Mouse (Mus musculus) liver, embryonic 11.5 days (tissue): ENCODE measurements around the gene Cox6b1. TPM values are rescaled to one million over a fixed set of nuclear protein-coding genes. Genes with fewer than 3 reads are reported as not detected.
A peak's percentile ranks its signal among the peaks of the same experiment; 100 is the strongest.

Experiments
- ATAC-seq: fragments of 200-750 bp; cut with Nextera tagmentation; replicated peaks from 2 replicates; pipeline ENCODE4 v1.8.0; 2017; ENCODE audit warnings: moderate number of reproducible peaks, mild to moderate bottlenecking, moderate TSS enrichment, moderate library complexity; ENCODE audit not compliant: low FRiP score
- DNase-seq: peaks from one replicate; pipeline ENCODE4 v3.0.0-alpha.2; 2017; ENCODE audit warnings: low spot score
- H3K27ac ChIP-seq: fragments of 300-500 bp; sonication (generic); 2 replicates; pipeline ENCODE4 v1.5.1; 2014; ENCODE audit warnings: mild to moderate bottlenecking, low read depth, low read length, control low read depth
- H3K27me3 ChIP-seq: fragments of 300-500 bp; sonication (generic); replicated peaks from 2 replicates; pipeline ENCODE4 v1.6.1; 2014; ENCODE audit warnings: low read length, mixed read lengths; ENCODE audit not compliant: control insufficient read depth, insufficient read depth
- H3K36me3 ChIP-seq: fragments of 300-500 bp; sonication (generic); 2 replicates; pipeline ENCODE4 v1.6.1; 2014; ENCODE audit warnings: mild to moderate bottlenecking, low read length, moderate library complexity, mixed read lengths; ENCODE audit not compliant: control insufficient read depth, insufficient read depth
- H3K4me1 ChIP-seq: fragments of 300-500 bp; sonication (generic); replicated peaks from 2 replicates; pipeline ENCODE4 v1.6.1; 2014; ENCODE audit warnings: low read length, mixed read lengths; ENCODE audit not compliant: control insufficient read depth, insufficient read depth
- H3K4me2 ChIP-seq: fragments of 300-500 bp; sonication (generic); 2 replicates; pipeline ENCODE4 v1.6.1; 2014; ENCODE audit warnings: mild to moderate bottlenecking, control low read depth, moderate library complexity
- H3K4me3 ChIP-seq: fragments of 300-500 bp; sonication (generic); 2 replicates; pipeline ENCODE4 v1.5.1; 2014; ENCODE audit warnings: low read depth, low read length, control low read depth
- H3K9ac ChIP-seq: fragments of 300-500 bp; sonication (generic); 2 replicates; pipeline ENCODE4 v1.6.1; 2014; ENCODE audit warnings: low read depth, low read length, control low read depth
- H3K9me3 ChIP-seq: fragments of 300-500 bp; sonication (generic); 2 replicates; pipeline ENCODE4 v1.6.1; 2016; ENCODE audit warnings: low read length, inconsistent platforms, mixed read lengths; ENCODE audit not compliant: control insufficient read depth
- WGBS: fragments of 180-500 bp; shearing (Covaris S2); extraction: QIAGEN DNeasy Blood & Tissue Kit; methylation state at CpG from one replicate; pipeline ENCODE4 v1.1.7; 2014; 5-methylcytosine and 5-hydroxymethylcytosine counted together
- polyA plus RNA-seq: library from polyadenylated mRNA; unstranded; fragments of >200 nt; fragmentation: Nextera tagmentation; extraction: Ambion mirVana; gene quantifications from 2 replicates; pipeline ENCODE4 v1.2.1, GENCODE M21; 2014

Cox6b1 gene
- polyA plus RNA-seq, 1 experiment from 2014 or later: 909 TPM

DNA sequence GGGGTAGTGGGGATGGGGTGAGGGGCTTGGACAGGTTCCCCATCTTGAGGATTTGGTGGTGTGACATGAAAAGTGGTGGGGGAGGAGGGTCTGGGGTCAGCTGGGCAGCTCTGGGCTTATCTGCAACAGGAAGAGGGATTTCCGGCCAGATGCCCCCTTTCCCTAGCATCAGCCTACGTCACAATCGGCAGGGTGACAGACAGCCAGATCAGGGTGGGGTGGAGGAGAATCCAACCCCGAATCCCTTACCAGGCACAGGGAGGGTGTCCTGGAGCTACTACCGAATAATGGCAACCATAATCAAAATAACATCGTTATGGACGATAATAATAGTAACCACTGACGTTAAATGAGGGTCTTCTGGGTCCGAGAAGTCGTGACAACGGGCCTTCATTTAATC is 10.4 kb upstream of the Cox6b1 start:
- H3K27me3 ChIP-seq: peaks cover 42% of the 10 kb centered on the region
- 0 out of 2 replicates have a peak overlapping the region, but pooled peaks have one; percentile 5 for H3K9ac ChIP-seq
- H3K36me3 ChIP-seq: peaks cover 7% of the 10 kb centered on the region; the same call in 1 of the 2 replicates
- no peak for DNase-seq
- H3K4me2 ChIP-seq: peak overlapping the region; percentile 68
- H3K27ac ChIP-seq: no peak overlapping the region
- H3K9me3 ChIP-seq: no peaks in the 10 kb centered on the region
- no peak; the same call in 1 of the 2 replicates for ATAC-seq
- 19% methylated on average over 11 of the region's 11 CpGs for WGBS
- no peak overlapping the region for H3K4me3 ChIP-seq
- peaks cover 21% of the 10 kb centered on the region; the same call in 1 of the 2 replicates for H3K4me1 ChIP-seq

DNA sequence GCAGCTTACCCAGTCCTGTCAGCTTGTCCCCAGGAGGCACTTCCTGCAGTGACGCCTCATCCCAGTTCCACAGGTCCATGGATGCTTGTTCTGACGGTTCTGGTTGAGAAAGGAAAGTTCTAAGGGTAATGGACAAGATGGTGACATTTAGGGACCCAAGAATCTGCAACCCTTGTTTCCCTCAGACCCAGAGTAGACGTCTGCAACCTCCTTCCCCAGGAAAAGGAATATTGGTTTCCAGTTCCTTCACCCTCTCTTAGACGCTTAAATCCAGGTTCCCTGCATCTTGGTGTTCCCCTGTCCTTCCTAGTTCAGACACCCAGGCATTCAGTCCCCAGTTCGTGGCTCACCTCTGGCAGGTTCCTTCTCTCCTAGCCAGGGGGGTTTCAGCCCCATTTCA is 9.8 kb upstream of the Cox6b1 start, which contains the start of gene Etv2:
Gene Etv2 (minus strand): TSS at position 101 of the 400 bp plus-strand sequence.
- Histone ChIP-seq H3K27ac (no peak within 1 kb of the TSS), H3K4me3 (peak within 1 kb of the TSS; percentile 38), H3K4me2 (peak within 1 kb of the TSS; percentile 68), H3K9ac (0 out of 2 replicates have a peak within 1 kb of the TSS, but pooled peaks have one; percentile 5), H3K4me1 (peaks cover 21% of the 10 kb centered on the region; the same call in 1 of the 2 replicates), H3K9me3 (no peaks in the 10 kb centered on the region), H3K27me3 (peaks cover 42% of the 10 kb centered on the region), H3K36me3 (peaks cover 3% of the 10 kb centered on the region; the same call in 1 of the 2 replicates)
- DNase-seq: no peak
- no peak for ATAC-seq
- WGBS: 5% methylated on average over 5 of the region's 5 CpGs

DNA sequence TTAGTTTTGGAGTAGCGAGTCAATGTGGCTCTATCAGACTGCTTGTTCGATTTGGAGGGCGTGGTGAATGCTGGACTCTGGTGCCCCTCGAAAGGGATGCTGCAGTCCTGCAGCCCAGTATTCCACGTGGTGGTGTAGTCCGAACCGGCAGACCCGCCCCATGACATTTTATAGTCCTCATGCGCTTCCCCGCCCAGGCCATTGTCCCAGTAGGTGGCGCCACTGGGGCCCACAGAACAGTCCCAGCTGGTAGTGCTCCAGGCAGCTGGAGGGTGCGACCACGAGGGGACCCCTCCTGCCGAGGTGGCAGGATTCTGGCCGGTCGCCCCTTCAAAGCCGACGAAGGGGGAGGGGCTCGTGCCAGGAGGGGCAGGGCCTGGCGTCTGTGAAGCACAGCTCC is 8.7 kb upstream of the Cox6b1 start:
- peak overlapping the region; percentile 38 for H3K4me3 ChIP-seq
- ATAC-seq (peak; percentile 72), DNase-seq (peak; percentile 80)
- H3K9ac ChIP-seq: no peak overlapping the region
- no peak overlapping the region for H3K27ac ChIP-seq
- no peaks in the 10 kb centered on the region for H3K9me3 ChIP-seq
- 2% methylated on average over 20 of the region's 20 CpGs for WGBS
- peaks cover 42% of the 10 kb centered on the region for H3K27me3 ChIP-seq
- H3K4me1 ChIP-seq: peaks cover 21% of the 10 kb centered on the region; the same call in 1 of the 2 replicates
- no peaks in the 10 kb centered on the region for H3K36me3 ChIP-seq
- H3K4me2 ChIP-seq: peak overlapping the region; percentile 68

DNA sequence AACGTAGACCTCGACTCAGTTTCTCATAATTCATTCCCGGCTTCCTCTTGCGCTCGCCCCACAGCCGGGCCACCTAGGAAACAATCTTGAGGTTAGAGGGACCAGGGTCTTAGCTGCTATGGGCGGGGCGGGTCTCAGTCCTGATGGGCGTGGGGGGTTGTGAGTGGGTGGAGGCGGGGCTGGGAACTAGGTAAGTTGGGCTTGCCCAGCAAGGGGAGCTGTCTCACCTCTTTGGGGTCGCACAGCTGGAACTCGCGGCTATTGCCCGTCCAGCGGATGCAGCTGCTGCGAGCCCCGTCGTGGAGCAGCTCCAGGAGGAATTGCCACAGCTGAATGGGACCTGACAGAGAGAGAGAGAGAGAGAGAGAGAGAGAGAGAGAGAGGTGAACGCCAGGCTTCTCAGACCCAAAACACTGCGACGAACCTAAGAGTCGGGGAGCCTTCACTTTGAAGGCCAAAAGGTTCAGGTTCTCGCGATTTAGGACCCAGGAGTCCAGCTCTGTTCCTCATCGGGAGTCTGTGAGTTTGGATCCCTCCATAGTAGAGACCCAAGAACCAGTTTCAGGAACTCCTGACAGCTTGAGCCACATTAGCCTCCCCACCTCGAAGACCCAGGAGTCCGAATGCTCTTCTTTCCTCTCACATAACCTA is 7.9 kb upstream of the Cox6b1 start:
- peaks cover 17% of the 10 kb centered on the region; the same call in 1 of the 2 replicates for H3K4me1 ChIP-seq
- ATAC-seq: no peak
- no peaks in the 10 kb centered on the region for H3K9me3 ChIP-seq
- H3K4me3 ChIP-seq: no peak overlapping the region
- no peak for DNase-seq
- peak overlapping the region; percentile 68 for H3K4me2 ChIP-seq
- WGBS: 18% methylated on average over 27 of the region's 27 CpGs
- H3K36me3 ChIP-seq: no peaks in the 10 kb centered on the region
- peaks cover 42% of the 10 kb centered on the region for H3K27me3 ChIP-seq
- no peak overlapping the region; the same call in 1 of the 2 replicates for H3K9ac ChIP-seq
- no peak overlapping the region for H3K27ac ChIP-seq

DNA sequence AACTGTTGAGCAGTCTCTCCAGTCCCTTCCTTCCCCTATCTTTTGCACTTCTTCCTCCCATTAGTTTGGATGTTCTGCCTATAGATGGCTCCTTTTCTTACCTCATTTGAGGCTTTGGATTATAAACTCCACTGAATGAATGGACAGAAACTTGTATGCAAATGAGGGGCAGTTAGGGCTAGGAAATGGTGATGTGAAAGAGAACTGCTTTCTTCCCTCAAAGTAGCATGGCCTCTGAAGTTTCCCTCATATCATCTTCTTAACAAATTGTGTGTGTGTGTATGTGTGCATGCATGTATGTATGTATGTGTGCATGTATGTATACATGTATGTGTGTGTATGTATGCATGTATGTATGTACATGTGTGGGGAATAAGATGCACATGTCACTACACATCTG is 3.1 kb upstream of the Cox6b1 start:
- DNase-seq (no peak), ATAC-seq (no peak)
- peaks cover 17% of the 10 kb centered on the region for H3K27me3 ChIP-seq

DNA sequence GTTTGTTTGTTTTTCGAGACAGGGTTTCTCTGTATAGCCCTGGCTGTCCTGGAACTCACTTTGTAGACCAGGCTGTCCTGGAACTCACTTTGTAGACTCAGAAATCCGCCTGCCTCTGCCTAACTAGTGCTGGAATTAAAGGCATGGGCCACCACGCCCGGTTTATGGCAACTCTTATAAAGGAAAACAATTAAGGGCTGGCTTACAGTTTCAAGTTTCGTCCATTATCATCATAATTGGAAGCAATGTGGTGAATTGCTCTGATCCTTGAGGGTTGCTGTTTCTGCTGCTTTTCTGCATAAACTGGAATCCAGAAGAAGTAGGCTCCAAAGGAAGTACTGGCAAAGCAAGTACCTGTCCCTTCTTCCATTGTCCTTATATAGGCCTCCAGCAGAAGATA is 696 bp upstream of the Cox6b1 start:
- DNase-seq (no peak), ATAC-seq (no peak)
- H3K27me3 ChIP-seq: no peaks in the 10 kb centered on the region
- H3K4me3 ChIP-seq: no peak overlapping the region
- peaks cover 25% of the 10 kb centered on the region for H3K36me3 ChIP-seq
- no peak overlapping the region for H3K9ac ChIP-seq
- 80% methylated on average over 5 of the region's 5 CpGs for whole genome bisulfite sequencing
- peaks cover 7% of the 10 kb centered on the region for H3K4me1 ChIP-seq
- peak overlapping the region; percentile 93; the same call in 1 of the 2 replicates for H3K4me2 ChIP-seq
- no peaks in the 10 kb centered on the region for H3K9me3 ChIP-seq
- H3K27ac ChIP-seq: no peak overlapping the region

More for the DNA sequence above, 3.1 kb upstream of the Cox6b1 start:
- no peak overlapping the region for H3K9ac ChIP-seq
- H3K9me3 ChIP-seq: no peaks in the 10 kb centered on the region
- H3K4me1 ChIP-seq: peaks cover 7% of the 10 kb centered on the region
- peaks cover 6% of the 10 kb centered on the region; the same call in 1 of the 2 replicates for H3K36me3 ChIP-seq
- no peak overlapping the region for H3K4me2 ChIP-seq
- no peak overlapping the region for H3K27ac ChIP-seq
- H3K4me3 ChIP-seq: no peak overlapping the region

DNA sequence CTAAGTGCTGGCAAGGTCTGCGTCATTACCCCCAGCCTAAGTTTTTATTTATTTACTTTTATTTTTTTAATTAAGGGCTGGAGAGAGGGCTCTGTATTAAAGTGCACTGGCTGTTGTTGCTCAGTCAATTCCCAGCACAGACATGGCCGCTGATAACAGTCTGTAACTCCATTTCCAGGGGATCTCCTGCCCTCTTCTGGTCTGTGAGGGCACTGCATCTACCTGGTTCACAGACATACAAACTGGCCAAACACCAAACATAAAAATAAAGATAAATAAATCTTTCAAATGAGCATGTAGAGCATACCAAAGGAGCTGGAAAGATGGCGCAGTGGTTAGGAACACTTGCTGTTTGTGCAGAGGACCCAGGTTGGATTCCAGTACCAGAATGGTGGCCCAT is 6.7 kb downstream of the Cox6b1 start:
- Histone ChIP-seq H3K27me3 (no peaks in the 10 kb centered on the region), H3K9ac (no peak overlapping the region), H3K4me3 (no peak overlapping the region), H3K36me3 (peaks cover 66% of the 10 kb centered on the region), H3K4me2 (no peak overlapping the region), H3K27ac (no peak overlapping the region), H3K4me1 (peaks cover 9% of the 10 kb centered on the region; the same call in 1 of the 2 replicates), H3K9me3 (no peaks in the 10 kb centered on the region)
- 76% methylated on average over 3 of the region's 3 CpGs for WGBS
- ATAC-seq (no peak), DNase-seq (no peak)

DNA sequence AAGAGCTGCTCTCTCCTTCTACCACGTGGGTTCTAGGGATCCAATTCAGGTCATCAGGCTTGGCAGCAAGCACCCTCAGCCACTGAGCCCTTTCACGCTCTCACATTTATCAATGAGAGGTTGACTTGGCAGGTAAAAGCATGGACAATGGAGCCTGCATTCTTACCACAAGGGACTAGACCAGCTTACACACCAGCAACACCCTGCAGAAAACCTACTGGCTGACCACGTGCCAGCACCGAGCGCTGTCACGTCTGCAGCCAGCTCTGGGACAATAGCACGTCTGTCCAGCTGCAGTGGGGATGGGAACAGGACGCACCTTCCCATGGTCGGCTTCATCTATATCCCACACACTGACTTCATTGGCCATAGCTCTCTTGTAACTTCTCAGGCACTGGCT is 7.3 kb downstream of the Cox6b1 start:
- Histone ChIP-seq H3K27ac (no peak overlapping the region), H3K27me3 (no peaks in the 10 kb centered on the region), H3K4me2 (no peak overlapping the region), H3K9ac (no peak overlapping the region), H3K4me1 (peaks cover 9% of the 10 kb centered on the region; the same call in 1 of the 2 replicates), H3K4me3 (no peak overlapping the region), H3K36me3 (peaks cover 61% of the 10 kb centered on the region), H3K9me3 (no peaks in the 10 kb centered on the region)
- WGBS: 95% methylated on average over 9 of the region's 9 CpGs
- DNase-seq: no peak
- ATAC-seq: no peak
